Mouse (Mus musculus): ENCODE results near the gene Nfyc.

Gene Nfyc

GRCm38 (mm10) chr4:120755801-120756200 is 75.6 kb downstream of the Nfyc start:
- peaks cover 41% of the 10 kb centered on the region for H3K36me3 ChIP-seq (ENCODE audit: insufficient read depth, low read length)
- TF ChIP-seq CTCF (conservative IDR thresholded peaks at IDR 0.05; ENCODE audit: low read length), result no peak
- TF ChIP-seq NANOG (IDR thresholded peaks at IDR 0.05; ENCODE audit: borderline replicate concordance, low read length), result peak; percentile 33; the same call in 1 of the 2 replicates
- no peak for TF ChIP-seq POU5F1 (IDR thresholded peaks at IDR 0.05; ENCODE audit: borderline replicate concordance, low read length)
- no peak overlapping the region for H3K4me3 ChIP-seq (replicated peaks; ENCODE audit: low read length)
- H3K4me1 ChIP-seq (replicated peaks; ENCODE audit: low read depth, low read length), result peaks cover 54% of the 10 kb centered on the region
- H3K27me3 ChIP-seq (ENCODE audit: insufficient read depth, low read length), result peaks cover 18% of the 10 kb centered on the region
- no peaks in the 10 kb centered on the region for H3K9me3 ChIP-seq (ENCODE audit: low read length)

GRCm38 (mm10) chr4:120755299-120755698 is 76.1 kb downstream of the Nfyc start:
- Histone ChIP-seq H3K4me3 (replicated peaks; ENCODE audit: low read length) (no peak overlapping the region), H3K9me3 (ENCODE audit: low read length) (no peaks in the 10 kb centered on the region), H3K36me3 (ENCODE audit: insufficient read depth, low read length) (peaks cover 36% of the 10 kb centered on the region), H3K27me3 (ENCODE audit: insufficient read depth, low read length) (peaks cover 23% of the 10 kb centered on the region), H3K4me1 (replicated peaks; ENCODE audit: low read depth, low read length) (peaks cover 54% of the 10 kb centered on the region)
- TF ChIP-seq CTCF (conservative IDR thresholded peaks at IDR 0.05; ENCODE audit: low read length) (peak; percentile 81), POU5F1 (IDR thresholded peaks at IDR 0.05; ENCODE audit: borderline replicate concordance, low read length) (no peak)

DNA sequence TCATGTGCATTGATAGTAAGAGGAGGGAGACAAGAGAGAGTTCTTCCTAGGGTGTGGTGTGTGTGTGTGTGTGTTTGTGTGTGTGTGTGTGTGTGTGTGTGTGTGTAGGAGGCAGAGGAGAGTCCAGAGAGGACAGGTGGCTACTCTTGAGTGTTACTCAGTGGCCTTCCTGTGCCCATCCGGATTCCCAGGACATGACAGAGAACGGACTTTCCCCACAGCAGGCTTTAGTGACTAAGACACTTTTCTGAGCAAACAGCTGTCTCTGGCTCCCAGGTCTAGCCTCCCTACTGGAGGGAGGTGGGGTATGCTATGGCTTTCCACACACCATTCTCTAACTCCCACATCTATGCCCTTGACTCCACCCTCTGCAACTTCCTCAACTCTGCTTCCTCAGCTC is 81.8 kb downstream of the Nfyc start:
- Histone ChIP-seq H3K36me3 (ENCODE audit: insufficient read depth, low read length) (no peaks in the 10 kb centered on the region), H3K27me3 (ENCODE audit: insufficient read depth, low read length) (peaks cover 73% of the 10 kb centered on the region), H3K4me1 (replicated peaks; ENCODE audit: low read depth, low read length) (peaks cover 34% of the 10 kb centered on the region), H3K9me3 (ENCODE audit: low read length) (peaks cover 7% of the 10 kb centered on the region), H3K4me3 (replicated peaks; ENCODE audit: low read length) (no peak overlapping the region)
- no peak for TF ChIP-seq CTCF (conservative IDR thresholded peaks at IDR 0.05; ENCODE audit: low read length)
- no peak for TF ChIP-seq NANOG (IDR thresholded peaks at IDR 0.05; ENCODE audit: borderline replicate concordance, low read length)
- TF ChIP-seq POU5F1 (IDR thresholded peaks at IDR 0.05; ENCODE audit: borderline replicate concordance, low read length), result no peak

DNA sequence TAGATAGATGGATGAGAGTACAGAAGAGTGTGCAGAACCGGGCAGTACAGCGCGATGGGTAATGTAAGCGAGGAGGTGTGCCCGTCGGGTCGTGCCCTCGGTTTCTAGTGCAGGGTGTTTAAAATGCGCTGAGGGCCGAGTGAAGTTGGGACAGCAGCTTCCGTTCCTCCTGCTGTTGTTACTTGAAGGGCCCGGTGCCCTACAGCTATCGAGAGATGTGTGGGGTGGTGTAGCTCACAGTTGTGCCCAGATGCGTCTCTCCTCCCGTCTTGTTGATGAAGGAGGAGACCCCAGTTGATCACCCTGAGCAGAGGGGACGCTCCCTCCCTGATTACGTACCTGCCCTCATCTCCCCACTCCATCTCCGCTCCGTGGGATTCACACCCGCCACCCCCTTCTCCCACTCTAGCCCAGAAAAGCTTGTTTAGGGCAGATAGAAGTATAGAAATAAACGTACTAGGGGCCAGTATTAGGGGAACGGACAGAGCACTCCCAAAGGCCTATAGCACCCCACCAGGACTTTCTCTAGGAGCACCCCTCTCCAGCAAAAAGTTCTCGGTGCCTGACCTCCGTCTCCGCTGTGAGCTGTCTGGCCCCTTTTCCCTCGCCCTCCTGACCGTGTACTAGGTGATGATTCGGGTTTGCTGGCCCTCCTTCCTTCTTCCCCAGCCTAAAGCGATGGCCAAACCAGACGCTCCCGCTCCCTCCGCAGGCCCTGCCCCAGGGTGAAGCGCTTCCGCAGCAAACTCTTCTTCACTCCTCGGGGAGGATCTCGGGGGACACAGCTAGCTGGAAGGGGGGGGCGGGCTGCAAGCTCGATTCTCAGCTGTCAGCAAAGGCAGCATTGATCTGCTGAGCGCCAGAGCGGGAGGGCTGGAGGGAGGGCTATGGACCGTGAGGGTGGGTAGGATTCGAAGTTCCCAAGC is 83.2 kb downstream of the Nfyc start, which contains the start of gene Kcnq4:
Gene Kcnq4, minus strand, starts transcription at position 672 of the 926 bp plus-strand sequence.
- Histone ChIP-seq H3K9me3 (ENCODE audit: low read length) (peaks cover 7% of the 10 kb centered on the region), H3K4me3 (replicated peaks; ENCODE audit: low read length) (peak within 1 kb of the TSS; percentile 77), H3K27me3 (ENCODE audit: insufficient read depth, low read length) (peaks cover 85% of the 10 kb centered on the region), H3K36me3 (ENCODE audit: insufficient read depth, low read length) (no peaks in the 10 kb centered on the region), H3K4me1 (replicated peaks; ENCODE audit: low read depth, low read length) (peaks cover 38% of the 10 kb centered on the region)
- TF ChIP-seq NANOG (IDR thresholded peaks at IDR 0.05; ENCODE audit: borderline replicate concordance, low read length) (no peak), CTCF (conservative IDR thresholded peaks at IDR 0.05; ENCODE audit: low read length) (no peak), POU5F1 (IDR thresholded peaks at IDR 0.05; ENCODE audit: borderline replicate concordance, low read length) (no peak)

GRCm38 (mm10) chr4:120747243-120747792 is 84.1 kb downstream of the Nfyc start:
- Histone ChIP-seq H3K27me3 (ENCODE audit: insufficient read depth, low read length) (peaks cover 91% of the 10 kb centered on the region), H3K9me3 (ENCODE audit: low read length) (peaks cover 7% of the 10 kb centered on the region), H3K4me3 (replicated peaks; ENCODE audit: low read length) (peak overlapping the region; percentile 77), H3K36me3 (ENCODE audit: insufficient read depth, low read length) (no peaks in the 10 kb centered on the region), H3K4me1 (replicated peaks; ENCODE audit: low read depth, low read length) (peaks cover 38% of the 10 kb centered on the region)
- TF ChIP-seq CTCF (conservative IDR thresholded peaks at IDR 0.05; ENCODE audit: low read length), result no peak

GRCm38 (mm10) chr4:120746552-120747150 is 84.7 kb downstream of the Nfyc start:
- H3K4me3 ChIP-seq (replicated peaks; ENCODE audit: low read length), result peak overlapping the region; percentile 77
- peaks cover 7% of the 10 kb centered on the region for H3K9me3 ChIP-seq (ENCODE audit: low read length)
- H3K27me3 ChIP-seq (ENCODE audit: insufficient read depth, low read length), result peaks cover 92% of the 10 kb centered on the region
- peaks cover 34% of the 10 kb centered on the region for H3K4me1 ChIP-seq (replicated peaks; ENCODE audit: low read depth, low read length)
- TF ChIP-seq NANOG (IDR thresholded peaks at IDR 0.05; ENCODE audit: borderline replicate concordance, low read length) (no peak), CTCF (conservative IDR thresholded peaks at IDR 0.05; ENCODE audit: low read length) (no peak), POU5F1 (IDR thresholded peaks at IDR 0.05; ENCODE audit: borderline replicate concordance, low read length) (no peak)
- no peaks in the 10 kb centered on the region for H3K36me3 ChIP-seq (ENCODE audit: insufficient read depth, low read length)

- peaks cover 27% of the 10 kb centered on the region for H3K4me1 ChIP-seq (replicated peaks; ENCODE audit: low read depth, low read length)
- H3K27me3 ChIP-seq (ENCODE audit: insufficient read depth, low read length), result peaks cover 91% of the 10 kb centered on the region
- peaks cover 7% of the 10 kb centered on the region for H3K9me3 ChIP-seq (ENCODE audit: low read length)
- TF ChIP-seq POU5F1 (IDR thresholded peaks at IDR 0.05; ENCODE audit: borderline replicate concordance, low read length), result no peak
- TF ChIP-seq CTCF (conservative IDR thresholded peaks at IDR 0.05; ENCODE audit: low read length), result no peak
- no peak for TF ChIP-seq NANOG (IDR thresholded peaks at IDR 0.05; ENCODE audit: borderline replicate concordance, low read length)
- H3K36me3 ChIP-seq (ENCODE audit: insufficient read depth, low read length), result no peaks in the 10 kb centered on the region
- H3K4me3 ChIP-seq (replicated peaks; ENCODE audit: low read length), result peak overlapping the region; percentile 77
Observed at GRCm38 (mm10) chr4:120745731-120746551, 85.4 kb downstream of the Nfyc start.

DNA sequence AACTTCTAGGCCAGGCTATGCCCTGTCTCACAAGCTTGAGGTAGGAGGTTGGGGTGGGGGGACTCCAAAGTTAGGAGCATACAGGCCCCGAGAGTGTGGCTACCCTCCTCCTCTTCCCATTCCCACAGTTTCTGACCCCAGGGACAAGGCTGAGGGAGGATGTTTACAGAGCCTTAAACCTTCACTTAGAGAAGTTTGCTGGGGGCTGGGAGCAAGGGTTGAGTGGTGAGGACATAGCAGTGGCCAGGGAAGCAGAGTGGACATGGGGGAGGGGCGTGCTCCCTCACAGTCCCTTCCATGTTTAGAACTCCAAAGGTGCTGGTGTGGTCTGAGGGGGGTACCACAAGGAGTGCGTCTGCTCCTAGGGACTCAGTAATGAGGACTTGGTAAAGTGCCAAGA is 87.7 kb downstream of the Nfyc start:
- no peaks in the 10 kb centered on the region for H3K9me3 ChIP-seq (ENCODE audit: low read length)
- H3K4me3 ChIP-seq (replicated peaks; ENCODE audit: low read length), result no peak overlapping the region
- H3K27me3 ChIP-seq (ENCODE audit: insufficient read depth, low read length), result peaks cover 91% of the 10 kb centered on the region
- peaks cover 24% of the 10 kb centered on the region for H3K4me1 ChIP-seq (replicated peaks; ENCODE audit: low read depth, low read length)
- TF ChIP-seq NANOG (IDR thresholded peaks at IDR 0.05; ENCODE audit: borderline replicate concordance, low read length), result no peak
- no peak for TF ChIP-seq POU5F1 (IDR thresholded peaks at IDR 0.05; ENCODE audit: borderline replicate concordance, low read length)
- TF ChIP-seq CTCF (conservative IDR thresholded peaks at IDR 0.05; ENCODE audit: low read length), result no peak
- H3K36me3 ChIP-seq (ENCODE audit: insufficient read depth, low read length), result no peaks in the 10 kb centered on the region

Data from E14TG2a.4 (cell line).